Mouse (Mus musculus): ENCODE data around the gene Zc3h18.

- no peak for TF ChIP-seq HCFC1 (IDR thresholded peaks at IDR 0.05; ENCODE audit: borderline replicate concordance, insufficient read depth, low read length)
- TF ChIP-seq ZNF384 (IDR thresholded peaks at IDR 0.05; ENCODE audit: low read depth, low read length) = no peak
Observed at GRCm38 (mm10) chr8:122371706-122372105, 4.7 kb upstream of the Zc3h18 start.

Measured in ES-E14 (cell line).